Mouse (Mus musculus) gonadal fat pad, adult 2 months (tissue): ENCODE data around the gene Marco. TPM values are rescaled to one million over a fixed set of nuclear protein-coding genes. Genes with fewer than 3 reads are reported as not detected.

ENCODE experiments used
- DNase-seq: peaks from one replicate; pipeline ENCODE4 v3.0.0-alpha.2; 2012; ENCODE audit warnings: low read depth
- polyA plus RNA-seq: library from polyadenylated mRNA; depleted of rRNA; stranded (reverse); fragments of >200 nt; gene quantifications from 2 replicates; pipeline ENCODE4 v1.2.3, GENCODE M21; 2012; rRNA removed

The Marco gene
- 0.45 and 0.72 TPM in 2 replicates for polyA plus RNA-seq

DNA sequence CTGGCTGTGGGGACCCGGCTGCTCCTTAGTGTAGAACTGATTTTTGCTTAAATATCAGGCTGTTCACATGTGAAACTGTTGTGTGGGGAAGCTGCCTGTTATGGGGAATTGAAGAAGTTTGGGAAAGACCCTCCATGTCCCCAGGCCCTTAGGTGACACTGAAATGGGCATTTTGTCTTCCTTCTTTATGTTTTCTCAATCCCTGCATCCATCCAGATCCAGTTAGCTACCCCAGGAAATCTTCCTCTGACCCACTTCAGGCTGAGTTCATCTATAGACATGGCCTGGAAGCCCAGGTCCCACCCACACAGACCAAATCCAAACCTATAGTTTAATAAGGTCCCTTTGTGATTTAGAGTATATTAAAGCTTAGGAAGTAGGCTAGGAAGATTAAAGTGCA lies at the start of gene Marco:
Gene Marco (minus strand): TSS at position 101 of the 400 bp plus-strand sequence.
- no peak for DNase-seq

DNA sequence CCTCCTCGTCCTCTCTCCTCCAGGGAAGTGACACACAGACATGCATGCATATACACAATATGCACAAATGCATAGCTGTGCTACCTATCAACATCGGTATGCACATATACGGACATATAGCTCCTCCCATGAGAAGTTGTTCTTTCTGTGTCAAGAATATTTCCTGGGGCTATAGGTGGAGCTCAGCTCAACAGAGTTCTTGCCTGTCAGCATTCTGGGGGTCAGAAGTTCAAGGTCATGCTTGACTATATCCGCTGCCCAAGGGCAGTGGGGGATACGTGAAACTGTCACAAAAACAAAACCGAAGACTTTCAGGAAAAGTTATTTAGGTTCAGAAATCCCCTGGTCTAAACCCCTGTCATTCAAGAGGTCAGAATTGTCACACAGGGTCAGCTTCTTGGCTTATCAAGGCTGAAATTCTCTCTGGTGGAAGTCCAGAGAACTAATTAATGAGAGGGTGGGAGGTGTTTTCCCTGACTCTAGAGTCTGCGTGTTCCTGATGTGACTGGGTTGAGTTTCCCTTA lies 34.7 kb upstream of the Marco start:
- no peak for DNase-seq

DNA sequence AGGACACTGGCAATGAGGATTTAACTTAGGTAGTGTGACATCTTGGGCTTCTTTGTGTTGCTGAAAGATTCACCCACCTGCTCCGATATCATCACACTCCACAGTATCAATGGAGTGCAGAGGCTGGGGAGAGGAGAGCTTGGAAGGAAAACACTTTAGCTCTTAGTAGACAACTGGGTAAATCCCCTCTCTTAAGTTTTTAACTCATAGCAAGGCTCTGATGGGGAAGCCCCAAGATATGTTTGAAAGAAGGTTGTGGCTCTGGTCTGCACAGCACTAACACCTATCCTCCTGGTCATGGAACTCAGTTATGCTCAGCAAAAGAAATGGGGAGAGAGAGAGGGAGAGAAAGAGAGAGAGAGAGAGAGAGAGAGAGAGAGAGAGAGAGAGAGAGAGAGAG lies 32.2 kb upstream of the Marco start:
- no peak for DNase-seq

DNA sequence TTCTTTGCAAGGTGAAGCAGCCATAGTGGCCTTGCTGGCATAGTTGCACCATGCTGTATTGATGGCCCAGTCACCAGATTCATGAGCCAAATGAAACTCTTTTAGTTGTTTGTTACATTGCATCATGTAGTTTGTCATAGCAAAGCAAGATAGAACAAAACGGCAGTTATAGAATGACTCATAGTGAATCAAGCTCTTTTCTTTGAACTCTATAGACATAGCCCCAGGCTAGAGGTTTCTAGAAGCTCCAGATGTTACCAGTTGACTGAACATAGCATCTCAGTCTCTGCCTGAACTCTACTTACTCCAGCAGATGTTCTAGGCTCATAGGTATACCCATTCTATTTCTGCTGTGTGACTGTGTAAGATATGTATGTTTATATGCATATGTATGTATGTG lies 31.1 kb upstream of the Marco start:
- DNase-seq: no peak

DNA sequence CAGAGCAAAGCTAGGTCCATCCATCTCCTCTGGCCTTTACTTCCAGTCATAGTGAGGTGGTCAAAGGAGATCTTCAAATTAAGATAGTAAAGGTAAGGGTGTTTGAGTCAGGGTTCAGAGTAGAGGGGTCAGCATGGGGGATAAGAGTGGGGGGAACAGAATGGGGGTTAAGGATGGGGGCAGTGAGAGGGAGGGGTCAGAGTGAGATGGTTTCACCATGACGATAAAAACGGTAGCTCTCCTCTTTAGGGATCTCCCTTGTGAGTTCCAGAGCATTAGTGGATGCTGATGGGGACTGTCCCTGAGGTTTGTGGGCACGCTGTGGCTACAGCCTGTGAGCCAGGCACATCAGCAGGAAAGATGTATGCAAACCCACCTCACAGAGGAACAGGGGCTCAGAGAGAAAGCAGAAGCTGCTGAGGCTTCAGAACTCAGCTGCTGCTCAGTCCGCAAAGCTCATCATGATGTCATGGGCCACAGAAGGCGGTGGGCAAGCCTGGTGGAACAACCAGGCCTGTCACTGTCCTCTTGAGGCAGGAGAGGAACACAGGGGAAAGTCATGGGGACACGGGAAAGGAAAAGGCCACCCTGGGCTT lies 27.6 kb upstream of the Marco start:
- DNase-seq: no peak

DNA sequence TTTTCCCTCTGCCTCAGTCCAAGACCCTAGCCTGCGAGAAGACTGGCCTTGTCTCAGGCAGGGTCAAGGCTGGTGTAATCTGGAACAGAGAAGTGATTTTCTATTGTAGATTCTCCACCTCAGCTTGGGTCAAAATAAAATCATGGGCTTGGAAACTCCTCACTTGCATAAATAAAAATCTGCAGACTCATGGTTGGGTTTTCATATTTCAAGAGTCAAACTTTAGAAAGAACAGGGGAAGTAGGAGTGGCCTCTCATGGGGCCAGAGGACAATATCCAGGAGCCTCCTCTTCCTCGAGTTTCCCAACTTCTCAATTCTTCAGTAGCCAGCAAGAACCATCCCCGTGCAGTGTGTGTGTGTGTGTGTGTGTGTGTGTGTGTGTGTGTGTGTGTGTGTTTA lies 26.9 kb upstream of the Marco start:
- DNase-seq: no peak

DNA sequence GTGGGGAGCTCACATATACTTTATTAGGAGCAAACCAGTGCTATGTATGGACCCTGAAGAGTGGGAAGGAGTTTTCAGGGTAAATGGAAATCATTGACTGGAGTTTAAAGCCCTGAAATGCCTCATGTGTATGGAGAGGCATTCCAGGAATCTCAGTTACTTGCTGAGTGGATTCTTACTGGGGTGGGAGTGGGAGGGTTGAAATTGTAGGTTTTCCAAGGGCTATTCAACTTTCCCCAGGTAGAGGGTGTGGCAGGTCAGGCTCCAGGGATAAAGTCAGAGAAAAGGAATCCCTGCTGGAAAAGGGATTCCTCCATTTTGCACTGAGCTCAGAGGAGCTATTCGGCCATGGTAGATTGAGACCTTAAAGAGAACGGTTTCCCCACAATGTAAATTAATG lies 25.1 kb upstream of the Marco start:
- DNase-seq: no peak

DNA sequence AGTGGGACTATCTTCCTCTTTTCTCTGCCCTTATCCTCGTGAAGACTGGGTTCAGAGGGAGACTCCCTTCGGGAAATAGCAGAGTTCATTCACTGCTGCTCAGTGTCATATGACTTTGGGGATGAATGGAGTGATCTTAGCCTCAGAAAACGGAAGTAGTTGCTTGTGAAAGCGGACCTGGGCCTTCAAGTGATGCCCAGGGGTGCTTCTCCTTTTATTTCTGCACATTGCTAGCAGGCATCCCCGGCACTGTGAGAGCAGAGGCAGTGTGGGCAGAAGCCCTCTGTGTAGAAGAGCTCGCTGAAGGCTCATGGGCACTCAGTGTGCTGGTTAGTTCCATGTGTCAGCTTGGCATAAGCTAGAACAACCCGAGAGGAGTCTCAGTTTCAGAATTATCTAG lies 12.8 kb upstream of the Marco start:
- no peak for DNase-seq

DNA sequence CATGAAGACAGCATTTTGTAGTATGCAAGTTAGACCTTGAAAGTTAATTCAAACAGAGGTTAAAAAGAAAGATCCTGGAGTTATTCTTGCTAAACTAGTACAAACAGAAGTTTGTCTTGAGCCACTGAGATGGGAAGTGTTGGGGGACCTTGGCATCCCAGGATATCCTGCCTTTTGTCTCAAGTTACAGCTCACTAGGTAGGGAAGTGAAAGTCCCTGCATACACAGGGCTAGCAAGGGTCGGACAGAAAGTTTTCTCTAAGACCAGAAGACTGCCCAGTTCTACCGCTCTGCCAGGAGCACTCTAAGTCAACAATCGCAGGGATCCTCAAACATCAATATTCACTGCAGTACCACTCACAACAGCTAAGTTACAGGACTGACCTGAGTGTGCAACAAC lies 5.5 kb upstream of the Marco start:
- no peak for DNase-seq

DNA sequence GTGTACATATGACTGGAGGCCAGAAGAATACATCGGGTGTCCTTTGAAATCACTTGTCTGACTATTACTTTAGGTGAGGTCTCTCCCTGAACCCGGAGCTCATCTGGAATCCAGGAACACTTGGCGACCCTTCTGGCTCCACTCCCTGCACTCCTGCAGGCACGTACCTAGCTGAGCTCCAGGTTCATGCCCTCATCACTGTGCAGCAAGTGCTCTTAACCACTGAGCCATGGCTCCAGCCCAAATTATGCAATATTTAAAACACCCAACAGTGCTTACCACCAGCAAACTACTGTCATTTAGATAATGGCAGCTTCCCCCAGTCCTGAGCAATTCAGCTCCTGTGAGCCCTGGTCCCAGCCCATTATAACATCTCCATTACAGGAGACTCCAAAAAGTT lies 4.2 kb upstream of the Marco start:
- DNase-seq: no peak

DNA sequence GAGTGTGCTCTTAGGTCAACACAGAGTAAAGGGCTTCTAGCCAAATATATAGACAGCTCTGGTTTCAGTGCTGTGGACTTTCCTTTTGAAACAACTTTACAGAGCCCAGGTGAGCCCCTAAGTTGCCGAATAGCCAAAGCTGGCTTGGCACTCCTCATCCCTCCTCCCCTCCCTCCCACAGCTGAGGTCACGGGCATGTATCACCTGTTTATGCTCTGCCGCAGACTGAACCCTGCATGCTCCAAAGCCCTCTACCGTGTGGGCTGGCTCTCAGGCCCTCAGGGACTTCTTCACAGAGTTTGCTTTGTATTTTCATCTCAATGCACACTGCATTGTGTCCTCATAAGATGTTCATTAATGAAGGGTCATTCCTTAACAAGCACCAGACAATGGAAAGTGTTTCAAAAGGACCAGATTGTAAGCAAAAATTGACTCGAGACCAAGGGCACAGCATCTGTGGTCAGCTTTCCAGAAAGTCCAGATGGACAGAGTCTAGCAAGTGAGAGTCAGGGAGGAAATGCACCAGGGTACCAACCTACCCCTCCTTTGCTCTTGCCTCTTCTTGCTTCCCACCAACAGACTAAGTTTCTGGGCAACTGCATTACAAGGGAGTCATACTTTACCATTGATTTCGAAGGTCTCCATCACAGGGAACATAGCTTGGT lies 646 bp downstream of the Marco start:
- DNase-seq: no peak

DNA sequence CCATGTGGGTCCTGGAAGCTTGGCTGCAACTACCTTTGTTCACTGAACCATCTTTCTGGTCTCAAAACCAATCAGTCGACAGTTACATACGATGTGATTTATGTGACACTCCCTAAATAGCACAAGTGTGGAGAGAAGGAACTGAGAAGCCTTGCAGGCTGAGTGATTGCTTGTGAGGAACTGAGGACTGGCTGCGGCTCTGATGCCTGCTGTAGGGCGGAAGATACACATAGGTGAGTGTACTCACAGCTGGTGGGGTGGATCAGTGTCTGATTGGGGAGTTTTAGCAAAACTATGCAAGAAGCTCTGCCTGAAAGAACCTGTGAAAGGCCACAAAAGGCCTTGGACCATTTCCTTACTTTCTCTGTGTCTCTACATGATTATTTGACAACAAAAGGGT lies 3.3 kb downstream of the Marco start:
- DNase-seq: no peak

DNA sequence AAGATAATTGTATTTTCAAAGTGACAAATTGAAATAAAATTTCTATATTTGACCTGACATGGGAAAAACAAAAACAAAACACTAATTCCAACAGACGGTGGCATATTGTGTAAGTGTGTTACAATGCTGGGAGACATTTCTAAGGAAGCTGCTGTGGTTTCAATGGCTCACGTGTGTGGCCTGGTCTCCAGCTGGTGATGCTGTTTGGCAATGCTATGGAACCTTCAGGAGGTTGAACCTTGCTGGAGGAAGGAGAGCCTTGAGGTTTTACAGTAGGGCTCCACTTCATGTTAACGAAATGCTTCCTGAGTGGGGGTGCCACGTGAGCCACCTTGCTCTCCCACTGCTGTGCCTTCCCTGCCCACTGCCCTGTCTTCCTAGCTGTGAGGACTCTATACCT lies 6.8 kb downstream of the Marco start:
- no peak for DNase-seq

DNA sequence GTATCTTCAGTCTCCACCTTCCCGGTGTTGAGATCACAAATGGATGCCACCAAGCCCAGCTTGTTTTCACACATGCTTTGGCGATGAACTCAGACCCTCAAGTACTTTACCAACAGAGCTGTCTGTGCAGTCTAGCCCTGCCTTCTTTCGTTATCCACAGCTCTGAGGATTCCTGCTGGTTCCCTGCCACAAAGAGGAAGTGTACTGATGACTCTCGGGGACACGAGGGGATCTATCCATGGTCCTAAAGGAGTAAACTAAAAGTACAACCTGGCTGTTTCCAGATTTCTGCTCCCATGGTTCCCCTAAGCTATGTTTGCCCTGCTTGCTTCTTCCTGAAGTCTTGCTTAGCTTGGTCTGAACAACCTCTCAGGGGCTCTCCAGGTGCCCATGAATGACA lies 23.9 kb downstream of the Marco start:
- no peak for DNase-seq

DNA sequence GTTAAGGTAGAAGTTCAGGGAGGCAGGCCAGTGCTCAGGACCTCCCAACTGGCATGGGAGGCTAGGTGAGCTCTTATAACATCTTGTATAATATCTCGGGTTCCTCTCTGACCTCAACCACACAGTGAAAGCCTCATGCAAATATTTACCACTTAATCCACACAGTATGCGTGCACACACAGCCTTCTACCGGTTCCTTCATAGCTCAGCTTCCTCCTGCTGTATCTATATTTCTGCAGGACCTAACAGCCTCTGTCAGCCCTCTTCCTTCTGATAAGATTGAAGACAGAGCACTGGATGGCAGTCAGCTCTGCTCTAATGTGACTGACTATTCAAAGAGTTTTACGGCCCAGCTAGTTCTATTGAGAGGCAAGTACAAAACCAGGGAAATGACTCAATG lies 30.0 kb downstream of the Marco start:
- no peak for DNase-seq

DNA sequence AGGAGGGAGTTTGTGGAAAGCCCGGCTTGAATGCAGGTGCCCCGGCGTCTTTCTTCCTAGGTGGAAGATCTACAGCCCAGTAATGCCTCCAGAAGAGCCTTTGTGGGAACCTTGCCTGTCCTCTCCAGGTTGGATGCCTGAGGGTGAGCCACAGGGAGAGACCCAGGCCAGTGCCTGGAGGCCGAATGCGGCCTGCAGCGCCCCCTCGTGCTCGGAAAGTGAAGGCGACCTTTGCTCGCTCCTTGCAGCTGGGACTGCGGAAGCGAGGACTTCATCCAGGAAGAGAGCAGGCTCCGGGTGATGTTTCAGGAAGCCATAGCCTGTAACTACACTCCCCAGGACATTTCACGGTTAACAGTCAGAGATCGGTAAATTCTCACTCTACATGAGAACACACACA lies 35.9 kb downstream of the Marco start:
- DNase-seq: no peak

DNA sequence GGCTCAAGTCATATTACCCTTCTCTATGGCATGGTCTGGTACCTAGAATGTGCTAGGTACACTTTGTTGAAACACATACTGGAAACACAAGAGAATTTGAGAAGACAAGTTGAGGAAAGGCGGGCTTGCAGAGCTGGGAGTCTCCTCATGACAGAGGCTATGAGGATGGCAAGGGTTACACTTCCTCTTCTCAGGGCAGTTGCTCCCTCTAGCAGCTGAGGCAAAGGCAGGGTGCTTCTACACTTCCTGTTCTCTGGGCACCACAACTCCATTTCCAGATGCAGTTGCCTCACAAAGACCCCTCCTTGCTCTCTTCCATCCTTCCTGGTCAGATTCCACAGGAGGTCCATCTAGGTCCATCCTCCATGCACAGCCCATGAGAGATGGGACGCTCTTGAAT lies 37.5 kb downstream of the Marco start:
- no peak for DNase-seq

DNA sequence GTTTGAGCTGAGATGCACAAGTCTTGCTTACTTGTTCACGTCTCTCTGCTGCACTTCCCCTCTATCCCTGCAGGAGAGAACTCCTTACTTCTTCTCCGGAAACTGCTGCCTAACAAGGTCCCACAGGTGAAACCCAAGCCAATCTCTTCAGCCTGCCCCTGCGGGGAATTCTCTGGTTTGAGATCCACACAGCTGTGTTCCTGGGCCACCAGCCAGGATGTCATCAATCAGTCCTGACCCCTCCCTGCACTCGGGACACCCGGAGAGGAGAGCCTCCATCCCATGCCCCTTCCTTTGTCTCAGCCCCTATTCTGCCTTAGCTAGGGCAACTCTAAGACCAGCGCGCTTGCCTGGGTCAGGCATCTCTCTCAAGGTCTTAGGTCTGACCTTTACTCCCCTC lies 38.1 kb downstream of the Marco start:
- DNase-seq: no peak

DNA sequence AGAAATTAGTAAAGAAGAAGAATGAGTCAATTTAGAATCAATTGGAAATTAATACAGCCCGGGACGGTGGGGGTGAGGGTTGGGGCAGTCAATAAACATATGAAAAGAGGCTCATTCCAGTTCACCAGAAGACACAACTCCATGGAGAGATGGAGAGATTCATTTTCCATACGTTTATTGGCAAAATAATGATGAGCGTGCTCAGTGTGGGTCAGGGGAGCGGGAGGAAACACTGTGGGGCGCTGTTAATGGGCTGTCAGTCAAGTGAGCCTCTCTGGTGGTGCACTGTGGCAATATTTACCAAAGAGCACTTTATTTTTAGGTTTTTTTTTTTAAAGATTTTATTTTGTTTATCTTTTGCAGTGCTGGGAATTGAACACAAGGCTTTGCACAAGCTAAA lies 45.8 kb downstream of the Marco start:
- DNase-seq: no peak

DNA sequence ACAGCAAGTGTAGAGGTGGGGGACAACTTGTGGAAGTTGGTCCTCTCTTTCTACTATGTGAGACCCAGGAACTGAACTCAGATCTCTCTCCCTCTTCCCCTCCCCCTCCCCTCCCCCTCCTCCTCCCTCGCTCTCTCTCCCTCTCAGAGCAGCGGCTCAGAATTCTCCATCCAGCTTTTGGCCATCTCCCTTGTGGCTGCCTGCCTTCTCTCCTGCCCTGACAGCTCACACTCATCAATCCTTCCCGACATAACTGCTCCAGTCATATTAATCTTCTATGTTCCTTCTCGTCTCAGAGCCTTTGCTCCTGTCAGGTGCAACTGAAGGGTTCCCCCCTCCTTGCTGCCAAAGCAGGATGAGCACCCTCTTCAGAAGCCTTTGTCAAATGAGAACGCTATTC lies 46.3 kb downstream of the Marco start:
- DNase-seq: no peak

DNA sequence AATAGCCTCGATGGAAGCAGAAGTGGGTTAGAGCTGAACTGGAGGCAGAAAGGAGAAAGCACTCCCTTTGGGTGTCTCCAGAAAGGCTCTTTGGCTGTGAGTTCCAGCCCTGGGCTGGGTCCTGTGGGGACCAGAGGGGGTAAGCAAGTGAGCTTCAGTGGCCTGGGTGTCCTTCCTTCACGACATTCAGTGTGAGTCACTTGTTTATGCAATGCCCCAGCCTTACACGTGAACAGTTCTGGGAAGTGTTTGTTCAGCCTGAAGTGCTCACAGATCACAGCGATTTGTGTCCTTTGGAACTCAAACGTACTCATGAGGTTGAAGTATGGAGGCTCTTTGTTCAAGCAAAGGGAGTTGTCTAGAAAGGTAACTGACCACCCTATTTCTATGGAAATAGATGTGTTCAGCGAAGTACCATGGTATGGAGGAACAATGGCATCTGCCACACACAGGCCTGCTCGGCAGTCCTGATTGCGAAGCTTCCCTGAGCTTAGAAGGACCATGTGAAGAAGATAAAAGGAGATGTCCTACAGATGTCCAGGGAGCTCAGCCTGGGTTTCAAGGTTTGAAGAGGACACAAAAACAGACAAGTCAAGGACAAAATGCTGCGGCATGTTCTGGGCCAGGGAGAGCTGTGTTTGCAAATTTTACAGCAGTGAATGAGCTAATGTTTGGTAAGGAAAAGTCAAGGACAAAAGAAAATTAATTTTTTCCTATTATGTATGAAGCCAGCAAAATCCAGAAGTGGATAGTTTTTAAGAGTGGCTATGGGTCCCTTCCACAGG lies 53.1 kb downstream of the Marco start:
- DNase-seq: no peak

DNA sequence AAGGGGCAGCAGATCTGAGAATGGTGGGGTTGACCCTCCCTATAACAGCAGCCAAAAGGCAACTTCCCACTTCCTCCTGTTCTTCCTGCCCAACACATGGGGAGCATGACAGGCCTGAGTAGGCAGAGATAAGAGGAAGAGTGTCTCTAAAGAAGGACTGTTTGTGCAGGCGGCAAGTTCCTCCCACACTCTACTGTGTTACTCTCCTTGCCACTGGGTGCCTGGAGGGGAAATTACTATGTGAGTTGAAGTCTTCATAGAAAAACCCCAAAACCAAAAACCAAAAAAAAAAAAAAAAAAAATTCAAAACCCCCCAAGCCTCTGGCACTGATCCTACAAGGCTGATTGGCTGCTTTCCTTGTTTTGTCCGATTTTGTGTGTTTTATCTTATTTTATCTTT lies 55.2 kb downstream of the Marco start:
- DNase-seq: no peak

DNA sequence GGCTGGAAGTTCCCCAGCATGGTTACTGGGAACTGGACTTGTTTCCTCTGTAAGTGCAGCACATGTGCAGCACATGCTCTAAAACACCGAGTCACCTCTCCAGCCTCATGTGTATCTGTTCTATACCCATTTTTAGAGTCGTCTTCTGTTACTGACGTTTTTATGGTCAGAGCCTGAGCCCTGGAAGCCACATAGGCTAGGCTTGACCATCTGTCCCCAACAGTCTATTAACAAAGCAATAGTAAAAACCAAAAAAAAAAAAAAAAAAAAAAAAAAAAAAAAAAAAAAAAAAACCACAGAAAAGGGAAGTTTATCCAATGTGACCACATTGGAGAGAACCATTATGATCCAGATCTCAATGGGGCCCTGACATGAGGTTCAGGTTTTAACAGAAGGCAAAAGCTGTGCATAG lies 61.6 kb downstream of the Marco start:
- no peak for DNase-seq
